Mouse (Mus musculus) left cerebral cortex, adult 2 months (tissue): ENCODE results near the gene Cd36. TPM values are rescaled to one million over a fixed set of nuclear protein-coding genes. Genes with fewer than 3 reads are reported as not detected.

Experiments used
- DNase-seq, 2 experiments: peaks; one replicate each; pipeline ENCODE4 v3.0.0; 2021 to 2022; ENCODE audit warnings: low spot score in 2 of 2, mixed read lengths in 1 of 2; ENCODE audit errors: extremely low spot score in 1 of 2
- H3K27ac ChIP-seq: fragments of 200-600 bp; 2 replicates; pipeline ENCODE4 v1.8.1; 2022
- H3K4me3 ChIP-seq: fragments of 200-600 bp; 2 replicates; pipeline ENCODE4 v1.8.1; 2022
- CTCF ChIP-seq: fragments of 200-600 bp; IDR thresholded peaks from 2 replicates; pipeline ENCODE4 v1.8.1; 2022; ENCODE audit warnings: antibody characterized with exemption, mild to moderate bottlenecking, moderate library complexity
- intact Hi-C: fragments of 180-260 bp; cut with DNase I; formaldehyde crosslinking; loops from one replicate; pipeline ENCODE4 v1.15.1; 2025
- total RNA-seq, 2 experiments: library from RNA; stranded (reverse); gene quantifications; 2 replicates each; pipeline ENCODE4 v1.2.3; 2021

The Cd36 gene
- total RNA-seq, 2 experiments from 2014 or later: 3.0 to 4.1 TPM

DNA sequence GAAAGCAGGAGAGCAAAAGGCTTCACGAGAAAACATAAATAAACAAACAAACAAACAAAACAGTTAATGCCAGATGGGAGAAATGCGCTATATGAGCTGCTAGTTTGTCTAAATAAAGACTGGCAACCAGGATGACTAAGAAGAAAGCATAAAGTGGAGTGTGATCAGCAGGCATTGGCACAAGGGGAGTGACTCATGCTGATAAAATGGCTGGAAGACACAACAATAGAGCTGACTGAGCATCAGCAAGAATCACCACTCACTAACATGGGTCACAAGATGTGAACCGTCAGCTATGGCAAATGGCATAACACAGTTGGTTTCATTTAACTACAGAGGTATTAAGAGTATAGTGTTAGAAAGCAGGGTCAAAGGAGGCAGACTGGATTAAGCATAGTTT lies 140.3 kb downstream of the Cd36 start:
- no peak for TF ChIP-seq CTCF
- intact Hi-C loops: no loop called here
- no peak for DNase-seq

DNA sequence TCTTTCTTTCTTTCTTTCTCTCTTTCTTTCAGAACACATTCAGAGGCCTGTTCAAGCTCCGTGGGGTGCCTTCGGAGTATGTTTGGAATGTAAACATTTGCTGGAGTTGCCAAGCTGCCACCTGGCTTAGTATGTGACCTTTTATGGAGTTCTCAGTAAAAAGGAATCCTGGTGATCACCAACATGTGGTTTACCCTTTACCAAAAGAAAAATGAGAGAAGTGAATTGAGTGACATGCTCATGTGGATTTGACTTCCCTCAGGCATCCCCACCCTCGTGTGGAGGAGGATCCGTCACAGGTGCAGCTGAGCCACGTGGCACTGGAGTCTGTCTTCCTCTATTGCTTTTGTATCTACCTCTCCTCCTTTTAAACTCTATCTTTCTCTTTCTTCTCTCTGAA lies 141.5 kb downstream of the Cd36 start:
- Histone ChIP-seq H3K4me3 (no peak overlapping the region), H3K27ac (no peak overlapping the region)
- no peak for DNase-seq
- intact Hi-C loops: no loop called here
- TF ChIP-seq CTCF: no peak

More for the DNA sequence above, 140.3 kb downstream of the Cd36 start:
- Histone ChIP-seq H3K27ac (no peak overlapping the region), H3K4me3 (no peak overlapping the region)

DNA sequence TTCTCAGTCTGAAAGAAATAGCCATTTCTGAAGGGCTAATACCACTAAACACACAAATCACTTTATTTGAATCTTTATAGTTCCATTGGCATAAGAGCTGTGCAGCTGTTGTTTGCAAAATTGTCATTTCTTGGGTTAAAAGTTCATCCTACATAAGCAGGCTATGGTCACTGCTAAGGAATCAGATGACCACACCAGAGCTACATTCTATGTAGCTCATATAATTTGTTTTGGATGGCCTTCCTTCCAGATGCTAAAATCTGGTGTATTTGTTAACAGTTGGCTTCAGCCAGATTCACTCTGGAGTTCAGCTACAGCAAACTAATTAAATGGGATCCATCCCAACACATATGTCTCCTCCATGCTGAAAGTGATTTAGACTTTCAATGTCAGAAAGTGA lies 142.1 kb downstream of the Cd36 start:
- Histone ChIP-seq H3K4me3 (no peak overlapping the region), H3K27ac (no peak overlapping the region)
- intact Hi-C loops: no loop called here
- no peak for DNase-seq
- no peak for TF ChIP-seq CTCF

DNA sequence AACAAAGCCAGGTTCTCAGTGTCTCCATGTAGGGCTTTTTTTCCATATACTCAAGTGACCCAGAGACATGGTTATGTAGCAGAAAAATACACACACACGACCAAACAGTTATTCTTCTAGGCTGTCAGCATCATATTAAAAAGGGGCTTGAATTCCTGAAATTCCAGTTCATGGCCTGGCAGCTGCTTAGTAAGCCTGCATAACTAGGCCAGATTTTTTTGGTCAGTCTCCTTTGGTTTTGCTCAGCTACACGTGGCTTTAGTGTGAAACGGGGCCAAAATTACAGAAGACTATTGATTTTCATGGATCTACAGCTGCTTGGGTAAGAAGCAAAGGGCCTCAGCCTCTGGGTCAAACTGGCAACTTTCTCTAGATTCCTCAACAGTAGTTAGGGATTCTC lies 148.8 kb downstream of the Cd36 start:
- H3K27ac ChIP-seq: no peak overlapping the region
- no peak overlapping the region for H3K4me3 ChIP-seq
- intact Hi-C loops: no loop called here
- no peak for TF ChIP-seq CTCF
- no peak for DNase-seq

Other genes starting within 250 kb of the Cd36 start
- not detected for gene Gnat3, start 73.7 kb upstream of the Cd36 start, total RNA-seq